Mouse (Mus musculus) right cerebral cortex, adult 18-20 months (tissue): ENCODE results near the gene Pla1a.
"Not testable (repeated sequence)": the region's sequence is repeated elsewhere in the genome, so short reads cannot be mapped to it uniquely, and the experiment has no call there.

Experiments used
- DNase-seq: peaks from one replicate; pipeline ENCODE4 v3.0.0; 2022; ENCODE audit warnings: mixed read lengths

Gene Pla1a

DNA sequence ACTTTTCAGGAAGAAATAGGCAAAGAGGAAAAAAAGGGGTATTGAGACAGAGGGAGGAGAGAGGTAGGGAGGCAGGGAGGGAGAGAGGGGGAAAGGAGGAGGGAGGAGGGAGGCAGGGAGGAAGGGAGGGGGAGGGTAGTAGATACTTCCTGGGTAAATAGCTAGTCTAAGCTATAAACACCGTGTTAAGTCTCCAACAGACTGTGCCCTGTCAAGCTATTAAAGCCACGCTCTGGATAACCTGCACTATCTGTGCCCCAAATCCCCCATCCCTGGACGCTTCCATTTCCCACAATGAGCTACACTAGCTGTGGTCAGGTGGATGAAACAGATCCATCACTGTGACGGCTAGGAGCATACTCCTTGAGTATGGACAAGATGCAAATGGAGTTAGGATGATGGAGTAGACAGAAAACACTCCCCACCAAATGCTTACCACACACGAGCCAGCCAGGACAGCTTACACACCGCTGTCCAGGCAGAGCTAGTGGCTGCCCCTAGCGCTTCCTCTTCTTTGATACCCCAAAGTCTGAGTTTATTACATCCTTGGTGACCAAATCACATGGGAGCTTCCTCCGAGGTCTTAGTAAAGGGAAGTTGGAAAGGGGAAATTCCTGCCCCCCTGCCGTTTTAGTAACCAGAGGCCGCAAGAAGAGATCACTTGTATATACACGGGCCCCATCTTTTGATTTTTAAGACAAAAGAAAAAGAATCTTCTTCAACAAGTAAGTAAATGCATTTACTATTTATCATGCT lies 24.0 kb upstream of the Pla1a start:
- no peak for DNase-seq

DNA sequence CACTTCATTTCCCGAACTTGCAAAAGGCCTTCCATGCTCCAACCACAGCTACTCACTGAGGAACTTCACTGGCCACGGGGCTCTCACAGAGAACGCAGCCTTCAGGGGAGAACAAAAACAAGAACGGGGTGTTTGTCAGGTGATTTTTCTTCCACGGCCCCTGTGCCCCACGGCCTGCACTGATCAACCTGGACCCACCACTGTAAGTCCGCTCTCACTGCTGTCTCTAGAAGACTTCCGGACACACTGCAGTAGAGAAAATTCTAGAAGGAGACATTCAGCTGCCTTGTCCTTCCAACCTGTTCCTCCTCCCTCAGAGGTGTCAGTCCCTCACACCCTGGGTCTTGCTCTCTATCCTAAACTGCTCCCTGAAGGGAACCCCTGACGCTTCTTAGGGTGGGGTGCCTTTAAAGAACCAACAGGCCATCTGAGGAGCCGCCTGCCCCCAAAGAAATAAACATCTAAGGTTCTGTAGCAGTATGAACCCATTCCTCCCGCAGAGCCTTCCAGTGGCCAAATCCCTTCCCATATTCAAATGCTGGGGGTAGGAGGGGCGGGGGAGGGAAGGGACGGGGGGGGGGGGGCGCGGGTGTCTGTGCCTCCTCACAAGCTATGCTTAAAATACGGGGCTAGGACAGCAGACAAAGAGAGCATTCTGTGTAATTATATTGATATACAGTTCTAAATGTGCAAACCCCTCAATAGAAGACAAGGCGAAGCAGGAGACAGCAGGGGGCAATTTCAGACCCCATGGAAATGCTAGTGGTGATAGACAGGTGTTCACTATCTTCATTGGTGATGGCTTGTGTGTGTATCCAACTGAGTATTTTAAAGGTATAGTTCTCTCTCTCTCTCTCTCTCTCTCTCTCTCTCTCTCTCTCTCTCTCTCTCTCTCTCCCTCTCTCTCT lies 22.8 kb upstream of the Pla1a start, which contains the start of gene Cd80:
Gene Cd80 (plus strand): TSS at position 51 of the 908 bp plus-strand sequence.
- no peak for DNase-seq

DNA sequence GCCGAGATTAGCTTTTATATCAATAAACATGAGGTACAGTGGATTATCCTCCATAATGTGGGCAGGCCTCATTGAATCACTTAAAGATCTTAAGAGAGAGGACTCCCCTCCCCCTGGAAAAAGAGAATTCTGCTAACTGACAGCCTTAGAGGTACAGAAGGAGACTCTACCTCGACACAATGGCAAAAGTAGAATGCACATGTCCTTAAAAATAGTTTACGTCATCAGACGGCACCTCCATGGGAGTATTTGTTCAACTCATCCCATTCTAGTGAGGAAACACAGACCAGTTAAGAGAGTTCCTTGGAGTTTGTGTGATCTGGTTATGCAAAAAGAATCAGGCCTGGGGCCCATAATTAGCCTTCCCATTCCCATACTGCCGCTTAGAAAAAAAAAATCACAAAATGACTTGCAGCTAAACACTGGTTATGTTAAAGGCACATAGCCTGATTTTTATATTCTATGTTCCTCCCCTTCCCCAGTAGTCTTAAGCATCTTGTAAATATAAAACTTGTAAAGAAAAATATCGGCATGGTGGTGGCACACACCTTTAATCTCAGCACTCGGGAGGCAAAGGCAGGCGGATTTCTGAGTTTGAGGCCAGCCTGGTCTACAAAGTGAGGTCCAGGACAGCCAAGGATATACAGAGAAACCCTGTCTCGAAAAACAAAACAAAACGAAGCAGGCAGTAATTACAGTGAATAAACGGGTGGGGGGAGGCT lies 21.7 kb upstream of the Pla1a start:
- DNase-seq: no peak

DNA sequence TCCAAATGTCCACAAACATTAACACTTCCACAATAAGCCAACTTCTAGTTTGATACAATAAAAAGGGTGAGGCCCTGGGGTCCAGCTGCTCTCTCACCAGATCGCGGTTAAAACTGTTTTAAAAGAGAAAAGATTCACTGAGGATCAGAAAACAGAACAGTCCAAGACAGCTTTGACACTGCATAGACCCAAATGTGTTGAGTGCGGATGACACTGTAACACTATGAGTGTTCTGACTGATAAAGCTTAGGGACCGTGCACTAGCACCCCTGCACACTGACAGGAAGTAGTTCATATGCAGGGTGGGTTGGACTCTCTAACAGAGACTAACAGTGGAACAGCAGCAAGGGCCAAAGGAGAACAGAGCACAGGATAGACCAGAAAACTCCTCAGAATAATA lies 21.0 kb upstream of the Pla1a start:
- DNase-seq: no peak

DNA sequence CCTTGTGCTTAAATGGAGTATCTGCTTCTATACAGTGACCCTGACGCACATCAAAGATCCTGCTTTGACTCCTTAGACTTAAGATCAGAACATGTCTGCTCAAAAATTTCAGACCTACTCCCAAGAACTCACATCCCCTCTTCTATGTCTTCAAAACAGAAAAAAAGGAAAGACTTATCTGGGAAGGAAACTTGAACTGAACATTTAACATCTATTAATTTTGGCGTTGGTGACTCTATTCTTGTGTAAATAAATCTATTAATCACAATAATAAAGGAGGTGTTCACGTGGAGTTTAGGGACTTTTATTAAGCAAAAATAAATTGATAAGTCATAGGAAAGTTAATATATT lies 20.2 kb upstream of the Pla1a start:
- no peak for DNase-seq

DNA sequence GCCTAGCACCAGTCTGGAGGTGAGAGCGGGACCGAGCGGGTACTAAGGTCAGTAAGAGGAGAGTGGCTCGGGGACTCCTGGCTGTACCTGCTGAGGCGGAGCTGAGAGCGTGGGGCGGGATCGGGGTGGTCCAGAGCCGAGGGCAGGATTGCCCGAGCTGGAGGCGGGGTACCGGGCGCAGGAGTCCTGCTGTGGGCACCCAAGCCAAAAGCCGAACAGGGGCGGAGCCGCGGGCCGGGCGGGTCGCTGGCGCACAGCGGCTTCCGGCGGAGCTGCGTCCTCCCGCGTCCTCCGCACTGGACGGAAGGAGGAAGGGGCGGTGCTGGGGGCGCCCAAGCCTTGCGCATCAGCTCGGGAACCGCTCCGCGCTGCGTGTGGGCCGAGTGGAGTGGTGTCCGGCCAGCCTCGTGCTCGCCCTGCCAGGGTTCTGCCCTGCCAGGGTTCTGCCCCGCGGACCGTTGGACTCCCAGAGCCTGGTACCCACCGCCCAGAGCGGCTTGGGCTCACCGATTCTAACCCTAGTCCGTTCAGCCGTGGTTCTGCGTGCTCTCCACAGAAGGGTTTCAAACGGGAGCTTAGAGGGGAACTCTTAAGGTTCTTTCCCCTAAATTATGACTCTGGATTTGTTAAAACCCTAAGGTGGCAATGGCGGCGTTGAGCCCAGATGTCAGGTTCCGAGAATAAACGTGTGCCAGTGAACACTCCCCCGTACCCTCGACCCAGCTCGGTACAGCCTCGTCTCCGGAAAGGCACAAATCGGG lies 19.7 kb upstream of the Pla1a start, which contains the start of gene Adprh:
Gene Adprh (minus strand): TSS at position 262 of the 761 bp plus-strand sequence.
- peak; percentile 94 for DNase-seq

DNA sequence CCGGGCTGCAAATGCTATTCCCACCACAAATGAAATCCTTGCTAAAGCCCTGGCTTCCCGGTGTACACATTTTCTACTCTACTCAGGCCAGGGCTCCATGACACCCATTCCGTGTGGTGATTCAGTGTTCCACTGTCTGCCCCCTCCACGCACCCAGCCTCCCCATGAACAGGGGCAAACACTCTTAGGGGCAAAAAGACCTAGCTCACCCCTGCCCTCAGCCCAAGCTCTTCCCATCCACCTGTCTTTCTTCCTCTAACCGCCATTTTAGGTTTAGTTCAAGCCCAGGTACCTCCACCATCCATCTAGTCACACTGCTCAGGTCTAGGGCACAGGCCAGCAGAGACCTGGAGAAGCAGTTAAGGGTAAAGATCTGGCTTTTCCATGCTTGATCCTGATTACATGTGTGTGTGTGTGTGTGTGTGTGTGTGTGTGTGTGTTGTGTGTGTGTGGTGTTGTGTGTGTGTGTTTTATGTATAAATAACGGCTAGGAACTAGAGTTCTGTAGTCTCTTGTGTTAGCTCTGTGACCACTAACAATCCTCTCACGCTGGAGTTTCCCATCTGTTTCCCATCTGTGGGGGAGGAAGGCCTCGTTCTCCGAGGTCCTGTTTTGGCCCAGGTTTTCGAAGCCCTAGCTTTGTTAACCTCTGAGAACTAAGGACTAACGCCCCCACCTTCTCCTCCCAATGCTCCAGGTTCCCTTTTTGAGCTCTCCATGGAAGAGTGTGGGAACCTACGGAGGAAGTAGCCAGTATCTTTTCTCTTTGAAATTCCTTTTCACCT lies 18.7 kb upstream of the Pla1a start:
- no peak for DNase-seq

DNA sequence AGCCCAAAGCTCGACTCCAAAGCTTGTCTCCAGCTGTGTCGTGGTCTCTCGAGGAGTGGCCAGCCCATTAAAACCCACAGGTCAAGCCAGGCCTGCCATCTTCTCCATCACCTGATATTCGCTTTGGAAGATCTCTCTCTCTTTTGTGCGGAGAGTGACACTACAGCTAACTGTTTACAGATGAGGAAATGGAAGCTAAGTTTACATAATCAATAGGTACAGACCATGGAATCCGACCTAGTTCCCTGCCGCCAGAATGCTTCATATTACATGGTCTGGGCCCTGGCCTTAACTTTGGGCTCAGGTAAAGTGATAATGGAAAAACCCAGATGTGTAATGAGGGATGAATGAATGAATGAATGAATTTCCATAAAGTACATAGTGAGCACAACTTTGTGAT lies 17.8 kb upstream of the Pla1a start:
- no peak for DNase-seq

DNA sequence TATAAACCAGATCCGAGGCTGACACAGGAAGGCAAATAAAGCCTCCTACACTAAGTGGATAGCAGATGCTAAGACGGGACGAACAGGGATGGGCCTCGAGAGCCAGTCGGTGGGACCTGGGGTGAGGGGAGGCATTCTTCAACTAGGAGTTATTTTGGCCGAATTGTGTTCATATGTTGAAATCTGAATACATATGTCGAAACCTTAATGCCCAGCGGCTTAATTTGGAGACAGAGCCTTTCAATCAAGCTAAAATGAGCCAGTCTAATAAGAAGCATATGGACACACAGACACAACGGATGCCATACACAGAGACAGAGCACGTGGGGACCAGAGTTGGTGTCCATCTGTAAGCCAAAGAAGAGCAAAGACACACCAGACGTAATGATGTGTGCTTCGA lies 15.5 kb upstream of the Pla1a start:
- DNase-seq: no peak

DNA sequence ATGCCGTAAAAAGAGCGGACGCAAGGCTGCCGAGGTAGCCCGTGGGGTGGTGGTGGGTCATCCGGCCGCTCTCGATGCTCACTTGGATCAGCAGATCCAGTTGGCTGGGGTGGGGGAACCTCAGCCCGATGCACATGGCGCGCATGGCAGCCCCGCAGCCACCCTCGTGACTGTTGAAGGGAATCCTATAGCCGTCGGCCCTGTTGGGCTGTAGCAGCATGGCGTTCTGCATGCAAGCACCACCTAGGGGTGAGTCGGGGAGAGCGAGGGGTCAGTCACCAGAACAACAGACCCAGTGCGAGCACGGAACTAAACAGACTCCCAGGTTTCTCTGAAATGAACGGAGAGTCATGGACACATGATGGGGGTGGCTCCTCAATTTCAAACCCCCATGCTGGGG lies 14.4 kb upstream of the Pla1a start:
- DNase-seq: no peak

DNA sequence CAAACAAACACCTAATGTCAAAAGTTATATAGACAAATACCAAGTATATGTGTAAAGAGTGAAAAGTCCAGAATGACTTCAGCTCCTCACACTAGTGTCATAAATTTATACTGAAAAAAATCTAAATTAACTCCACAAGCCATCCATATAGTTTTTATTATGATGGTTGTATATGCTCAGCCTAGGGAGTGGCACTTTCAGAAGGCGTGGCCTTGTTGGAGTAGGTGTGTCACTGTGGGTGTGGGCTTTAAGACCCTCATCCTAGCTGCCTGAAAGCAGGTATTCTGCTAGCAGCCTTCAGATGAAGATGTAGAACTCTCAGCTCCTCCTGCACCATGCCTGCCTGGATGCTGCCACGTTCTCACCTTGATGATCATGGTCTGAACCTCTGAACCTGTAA lies 13.2 kb upstream of the Pla1a start:
- not testable (repeated sequence) for DNase-seq

DNA sequence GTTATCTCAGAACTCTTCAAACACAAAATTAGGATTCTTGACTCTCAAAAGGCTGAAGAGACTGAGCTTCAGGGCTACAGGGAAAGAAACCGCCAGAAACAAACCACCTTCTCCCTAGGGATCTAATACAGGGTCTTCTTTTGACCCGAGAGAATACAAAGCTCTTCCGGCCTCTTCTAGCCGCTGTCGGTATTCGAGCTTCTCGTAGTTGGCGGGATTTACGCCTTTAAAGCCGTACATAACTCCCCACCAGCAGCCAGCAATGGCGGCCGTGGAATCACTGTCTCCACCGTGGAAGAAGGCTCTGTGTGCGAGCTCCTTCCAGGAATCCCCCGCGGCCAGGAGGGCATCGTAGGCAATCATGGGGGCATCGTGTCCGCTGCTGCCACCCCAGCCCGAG lies 12.6 kb upstream of the Pla1a start:
- no peak for DNase-seq

DNA sequence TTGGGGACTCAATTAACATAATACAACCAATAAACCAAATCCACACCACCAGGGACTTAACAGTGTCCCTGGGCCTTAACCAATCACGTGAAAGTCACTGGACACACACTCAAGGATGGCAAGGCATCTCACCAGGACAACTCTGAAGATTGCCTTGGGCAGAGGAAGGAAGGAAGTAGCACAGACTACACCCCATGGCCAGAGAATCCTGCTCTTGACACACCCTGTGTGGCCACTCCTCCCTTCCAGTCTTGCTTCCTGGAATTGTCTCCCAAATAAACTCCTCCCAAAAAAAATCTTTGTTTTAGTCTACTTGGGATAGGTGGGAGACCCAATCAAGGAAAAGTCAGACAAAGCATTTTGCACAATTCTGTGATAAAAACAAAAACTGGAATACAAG lies 12.1 kb upstream of the Pla1a start:
- no peak for DNase-seq

DNA sequence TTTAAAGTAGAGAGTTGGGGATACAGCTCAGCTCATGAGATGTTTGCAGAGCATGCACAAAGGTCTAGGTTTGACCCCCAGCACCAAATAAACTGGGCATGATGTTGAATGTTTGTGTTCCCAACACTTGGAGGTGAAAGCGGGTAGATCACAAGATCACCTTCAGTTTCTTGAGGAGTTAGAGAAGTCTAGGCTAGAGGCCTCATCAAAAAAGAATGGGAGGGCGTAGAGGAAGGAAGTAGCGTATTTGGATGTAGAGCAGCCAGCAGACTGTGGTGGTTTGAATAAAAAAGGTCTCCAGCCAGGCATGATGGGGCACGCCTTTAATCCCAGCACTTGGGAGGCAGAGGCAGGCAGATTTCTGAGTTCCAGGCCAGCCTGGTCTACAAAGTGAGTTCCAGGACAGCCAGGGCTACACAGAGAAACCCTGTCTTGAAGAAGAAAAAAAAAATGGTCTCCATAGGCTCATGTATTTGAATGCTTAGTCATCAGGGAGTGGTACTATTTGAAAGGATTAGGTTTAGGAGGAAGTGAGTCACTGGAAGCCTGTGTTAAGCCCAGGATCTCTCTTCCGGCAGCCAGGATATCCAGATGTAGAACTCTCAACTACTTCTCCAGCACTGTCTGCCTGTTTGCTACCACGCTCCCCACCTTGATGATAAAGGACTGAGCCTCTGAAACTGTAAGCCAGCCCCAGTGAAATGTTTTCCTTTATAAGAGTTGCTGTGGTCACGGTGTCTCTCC lies 10.9 kb upstream of the Pla1a start:
- no peak for DNase-seq

DNA sequence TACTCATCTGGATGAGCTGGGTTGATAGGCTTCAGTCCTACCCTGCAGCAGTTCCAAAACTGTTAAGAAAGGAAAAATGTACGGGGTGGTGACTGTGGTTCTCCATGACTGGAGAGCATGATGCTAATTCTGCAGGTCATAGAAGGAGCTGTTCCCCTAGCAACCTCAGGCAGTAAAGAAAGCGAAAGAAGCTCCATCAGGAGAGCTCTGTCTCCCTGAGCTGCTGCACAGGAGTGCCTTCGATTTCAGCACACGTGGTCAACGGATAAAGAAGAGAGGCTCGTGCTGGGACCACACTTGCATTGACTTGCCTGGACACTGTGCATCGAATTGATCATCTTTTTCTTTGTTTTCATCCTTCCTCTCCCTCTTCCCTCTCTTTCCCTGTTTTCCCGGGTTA lies 9.3 kb upstream of the Pla1a start:
- no peak for DNase-seq

DNA sequence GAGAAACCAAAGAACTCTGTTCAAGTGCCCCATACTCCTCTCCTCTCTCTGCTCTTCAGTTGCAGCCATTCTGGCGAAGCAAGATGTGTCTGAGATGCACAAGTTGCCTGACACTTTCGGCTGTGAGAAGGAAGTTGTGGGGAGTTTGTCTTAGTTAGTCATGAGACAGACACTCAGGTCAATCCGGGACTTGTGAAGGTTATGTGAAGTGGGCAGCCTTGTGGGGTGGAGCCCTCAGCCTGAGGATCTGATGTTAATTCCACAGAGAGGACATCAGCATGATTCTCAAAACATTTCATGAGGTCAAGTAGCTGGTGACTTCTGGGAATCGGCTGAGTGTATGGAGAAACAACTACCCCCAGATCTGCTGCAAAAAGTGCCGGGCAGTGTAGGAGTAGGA lies 8.7 kb upstream of the Pla1a start:
- DNase-seq: no peak

DNA sequence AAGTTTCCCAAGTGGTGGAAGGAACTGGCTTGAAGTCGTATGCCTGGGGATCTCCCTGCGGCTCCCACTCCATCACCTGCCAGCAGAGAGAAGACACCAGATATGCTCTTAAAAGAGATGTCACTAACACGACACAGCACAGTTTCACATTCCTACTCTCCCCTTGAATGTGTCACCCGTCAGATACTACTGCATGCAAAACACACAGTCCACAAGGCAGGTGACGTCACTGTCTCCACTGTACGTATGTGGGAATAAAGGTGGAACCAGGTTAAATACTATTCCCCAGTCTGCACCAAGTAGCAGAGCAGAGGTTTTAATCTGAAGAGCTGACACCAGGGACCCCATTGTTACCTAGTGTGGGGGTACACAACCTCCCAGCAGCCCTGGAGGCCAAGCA lies 7.5 kb upstream of the Pla1a start:
- DNase-seq: no peak

DNA sequence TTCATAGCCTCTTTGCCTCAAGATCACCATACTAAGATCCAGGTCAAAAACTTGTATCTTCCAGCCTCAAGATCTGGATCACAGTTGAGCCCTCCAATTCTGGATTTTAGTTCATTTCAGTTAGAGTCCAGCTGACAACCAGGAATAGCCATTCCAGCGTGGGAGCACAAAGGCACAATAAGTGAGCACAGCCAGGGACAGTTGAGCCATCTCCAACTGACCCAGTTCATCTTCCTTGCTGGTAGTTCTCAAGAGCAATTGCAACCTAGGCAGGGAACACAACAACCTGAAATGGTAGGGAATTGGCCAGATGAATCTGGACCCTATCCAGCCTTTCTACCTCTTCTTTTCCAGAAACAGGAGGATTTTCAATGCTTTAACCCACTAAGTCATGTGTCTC lies 6.2 kb upstream of the Pla1a start:
- DNase-seq: peak; percentile 39

DNA sequence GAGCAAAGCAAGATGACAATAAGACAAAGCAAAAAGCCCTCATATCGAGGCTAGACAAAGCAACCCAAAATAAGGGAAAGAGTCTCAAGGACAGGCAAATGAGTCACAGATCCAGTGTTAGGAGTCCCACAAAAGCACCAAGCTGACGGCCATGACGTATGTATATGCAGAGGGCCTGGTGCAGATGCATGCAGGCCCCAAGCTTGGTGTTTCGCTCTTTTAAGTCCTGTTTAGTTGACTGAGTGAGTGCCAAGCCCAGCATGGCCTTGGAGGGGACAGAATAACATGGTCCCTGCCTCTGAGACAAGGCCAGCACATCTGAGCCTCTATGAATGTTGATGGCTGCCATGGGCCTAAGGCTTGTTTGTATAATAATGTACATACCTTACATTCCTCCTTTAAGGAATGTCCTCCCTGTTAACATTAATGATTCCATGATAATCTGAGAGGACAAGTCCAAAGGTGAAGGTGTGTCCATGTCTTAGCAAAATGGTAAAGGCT lies 1.4 kb upstream of the Pla1a start:
- DNase-seq: no peak

DNA sequence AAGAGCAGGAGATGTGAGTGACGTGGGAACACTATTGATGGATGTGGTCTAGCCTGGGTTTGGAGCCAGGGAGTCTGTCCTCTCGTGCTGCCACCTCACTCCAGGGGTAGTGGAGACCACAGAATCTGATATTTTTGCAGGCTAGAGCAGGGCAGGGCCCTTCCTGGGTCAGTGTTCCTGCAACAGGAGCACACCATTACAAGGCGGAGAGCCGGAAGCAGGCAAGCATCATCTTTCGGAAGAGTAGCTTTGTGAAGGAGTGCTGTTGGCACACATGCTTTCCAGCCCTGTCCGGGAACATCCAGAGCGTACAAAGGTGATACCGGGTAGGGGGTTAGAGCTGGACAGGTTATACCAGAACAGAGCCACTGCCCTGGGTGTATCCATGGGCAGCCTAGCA lies 569 bp upstream of the Pla1a start:
- DNase-seq: no peak
